Mouse (Mus musculus) E14TG2a.4 (cell line): ENCODE measurements around the gene Trim39.
"Not testable (repeated sequence)": the region's sequence is repeated elsewhere in the genome, so short reads cannot be mapped to it uniquely, and the experiment has no call there.

ENCODE experiments used
- H3K27me3 ChIP-seq: 2 replicates; pipeline ENCODE4 v1.6.1; 2014; ENCODE audit warnings: low read length, control low read depth; ENCODE audit not compliant: insufficient read depth
- H3K36me3 ChIP-seq: 2 replicates; pipeline ENCODE4 v1.6.1; 2014; ENCODE audit warnings: low read length, control low read depth; ENCODE audit not compliant: insufficient read depth
- H3K4me1 ChIP-seq: replicated peaks from 2 replicates; pipeline ENCODE4 v1.6.1; 2014; ENCODE audit warnings: low read depth, low read length, control low read depth
- H3K4me3 ChIP-seq: replicated peaks from 2 replicates; pipeline ENCODE4 v1.5.1; 2014; ENCODE audit warnings: mild to moderate bottlenecking, low read length
- H3K9me3 ChIP-seq: 2 replicates; pipeline ENCODE4 v1.6.1; 2014; ENCODE audit warnings: low read length, control low read depth
- CTCF ChIP-seq: conservative IDR thresholded peaks from 2 replicates; pipeline ENCODE4 v1.5.1; 2014; ENCODE audit warnings: low read length
- NANOG ChIP-seq: IDR thresholded peaks from 2 replicates; pipeline ENCODE4 v1.6.1; 2014; ENCODE audit warnings: borderline replicate concordance, low read length, mixed read lengths
- POU5F1 ChIP-seq: IDR thresholded peaks from 2 replicates; pipeline ENCODE4 v1.6.1; 2014; ENCODE audit warnings: low read length, borderline replicate concordance

The Trim39 gene

DNA sequence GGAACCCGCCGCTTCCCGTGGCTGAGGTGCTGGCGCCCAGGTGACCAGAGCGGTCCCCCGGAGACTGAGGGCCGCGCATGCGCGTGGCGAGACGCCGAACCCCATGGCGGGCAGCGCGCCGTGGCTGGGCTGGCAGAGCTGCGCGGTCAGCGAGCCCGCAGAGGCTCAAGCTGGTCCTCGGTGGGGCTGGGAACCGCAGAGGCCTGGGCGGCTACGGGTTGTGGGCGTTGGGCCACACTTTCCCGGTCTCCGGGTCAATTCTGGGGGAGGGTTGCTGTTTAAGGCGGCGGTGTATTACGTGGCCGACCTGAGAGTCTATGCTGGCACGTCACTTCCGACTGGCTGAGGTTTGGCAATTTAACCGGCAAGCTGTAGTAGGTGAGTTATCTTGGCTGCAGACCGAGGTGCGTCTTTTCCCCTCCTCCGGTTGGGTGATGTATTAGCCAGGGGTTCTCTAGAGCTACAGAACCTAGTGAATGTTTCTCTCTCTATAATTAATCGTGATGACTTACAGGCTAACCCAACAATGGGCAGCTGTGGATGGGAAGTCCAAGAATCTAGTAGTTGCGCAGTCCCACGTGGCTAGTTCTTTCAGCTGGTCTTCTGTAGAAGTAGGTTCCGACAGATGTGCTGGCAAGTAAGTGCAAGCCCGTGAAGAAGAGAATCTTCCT lies at the start of gene Trim39:
Trim39 (minus strand) TSS at position 662 of the 671 bp plus-strand sequence.
- peak within 1 kb of the TSS; percentile 97 for H3K4me3 ChIP-seq
- no peaks in the 10 kb centered on the region for H3K27me3 ChIP-seq
- TF ChIP-seq POU5F1 (no peak), CTCF (no peak), NANOG (no peak)
- no peaks in the 10 kb centered on the region for H3K9me3 ChIP-seq
- peaks cover 65% of the 10 kb centered on the region for H3K36me3 ChIP-seq
- peaks cover 36% of the 10 kb centered on the region for H3K4me1 ChIP-seq

DNA sequence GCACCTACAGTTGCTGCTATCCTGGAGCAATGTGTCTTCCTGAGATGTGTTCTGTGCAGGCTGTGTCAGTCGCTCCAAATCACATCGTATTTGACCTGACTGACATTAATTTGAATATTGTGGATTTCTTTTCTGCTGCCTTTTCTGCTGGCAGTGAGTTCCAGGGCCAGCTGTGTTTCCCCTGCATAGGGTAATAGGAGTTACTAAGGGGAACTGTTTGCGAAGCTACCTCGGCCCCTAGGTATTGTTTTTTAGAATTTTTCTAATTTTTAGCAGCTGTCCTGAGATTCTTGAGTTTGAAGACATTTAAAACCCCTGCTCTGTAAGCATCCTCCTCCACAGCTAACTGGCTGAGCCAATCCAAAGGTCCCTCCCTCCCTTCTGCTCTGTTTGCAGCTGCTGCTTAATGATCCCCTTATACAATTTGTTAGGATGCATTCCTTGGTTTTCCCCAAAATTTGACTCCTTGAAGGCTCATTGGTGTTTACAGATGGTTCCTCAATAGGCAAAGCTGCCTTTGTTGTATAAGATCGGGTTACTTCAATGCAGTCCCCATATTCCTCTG lies 43.7 kb upstream of the Trim39 start:
- H3K9me3 ChIP-seq, result no peaks in the 10 kb centered on the region
- H3K27me3 ChIP-seq, result peaks cover 25% of the 10 kb centered on the region
- peaks cover 13% of the 10 kb centered on the region for H3K4me1 ChIP-seq
- TF ChIP-seq POU5F1 (no peak), NANOG (no peak), CTCF (no peak)
- H3K36me3 ChIP-seq, result no peaks in the 10 kb centered on the region
- H3K4me3 ChIP-seq, result peak overlapping the region; percentile 69

DNA sequence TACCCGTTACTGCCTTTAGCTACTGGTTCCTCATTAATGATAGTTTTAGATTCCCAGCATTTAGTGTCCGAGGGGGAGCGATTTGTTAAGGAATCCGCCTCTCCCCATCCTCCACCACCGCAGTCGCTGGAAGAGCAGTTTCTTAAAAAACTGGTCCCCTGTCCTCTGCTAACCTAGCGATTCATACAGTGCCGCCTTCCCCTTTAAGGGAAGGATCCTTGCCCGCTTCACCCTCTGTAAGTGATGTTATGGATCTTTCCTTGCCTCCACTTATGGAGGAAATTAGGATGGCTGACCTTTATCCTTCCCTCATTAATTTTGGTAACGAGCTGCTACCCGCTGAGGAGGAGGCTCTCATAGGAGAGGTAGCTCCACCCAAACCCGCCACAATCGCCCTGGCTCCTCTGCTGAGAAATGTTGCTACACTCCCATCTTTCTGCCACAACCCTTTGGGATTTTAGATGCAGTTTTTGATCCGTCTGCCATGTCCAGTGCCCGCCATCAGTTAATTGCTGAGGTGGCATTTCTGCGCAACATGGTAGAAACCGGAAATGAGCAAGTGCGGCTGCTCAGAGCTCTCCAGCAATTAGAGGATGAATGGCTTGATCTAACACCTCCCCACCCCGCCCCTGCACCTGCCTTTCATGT lies 43.1 kb upstream of the Trim39 start:
- peak overlapping the region; percentile 69 for H3K4me3 ChIP-seq
- peaks cover 13% of the 10 kb centered on the region for H3K4me1 ChIP-seq
- H3K9me3 ChIP-seq, result no peaks in the 10 kb centered on the region
- no peaks in the 10 kb centered on the region for H3K36me3 ChIP-seq
- TF ChIP-seq CTCF, result no peak
- 0 out of 2 replicates have a peak, but pooled peaks have one; percentile 20 for TF ChIP-seq NANOG
- H3K27me3 ChIP-seq, result peaks cover 25% of the 10 kb centered on the region

DNA sequence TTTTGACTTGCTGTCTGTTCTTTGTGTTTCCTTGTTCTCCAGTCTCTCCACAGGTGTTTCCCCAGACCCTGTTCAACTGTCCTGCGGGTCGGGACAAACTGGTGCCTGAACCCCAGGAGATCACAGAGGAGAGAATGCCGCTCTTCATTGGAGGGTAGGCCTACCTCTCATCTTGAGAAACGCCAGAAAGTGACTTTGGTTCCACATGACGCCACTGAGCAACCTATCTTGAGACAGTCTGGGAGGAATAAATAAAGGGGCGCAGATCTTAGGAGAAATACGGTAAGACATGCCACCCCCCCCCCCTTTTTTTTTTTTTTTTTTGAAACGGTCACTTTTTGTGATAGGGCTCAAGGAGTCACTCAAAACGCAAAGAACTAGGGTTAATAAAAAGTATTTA lies 42.5 kb upstream of the Trim39 start:
- Histone ChIP-seq H3K36me3 (no peaks in the 10 kb centered on the region), H3K4me3 (peak overlapping the region; percentile 69), H3K4me1 (peaks cover 13% of the 10 kb centered on the region), H3K9me3 (no peaks in the 10 kb centered on the region), H3K27me3 (peaks cover 25% of the 10 kb centered on the region)
- TF ChIP-seq CTCF (no peak), POU5F1 (no peak), NANOG (no peak)

DNA sequence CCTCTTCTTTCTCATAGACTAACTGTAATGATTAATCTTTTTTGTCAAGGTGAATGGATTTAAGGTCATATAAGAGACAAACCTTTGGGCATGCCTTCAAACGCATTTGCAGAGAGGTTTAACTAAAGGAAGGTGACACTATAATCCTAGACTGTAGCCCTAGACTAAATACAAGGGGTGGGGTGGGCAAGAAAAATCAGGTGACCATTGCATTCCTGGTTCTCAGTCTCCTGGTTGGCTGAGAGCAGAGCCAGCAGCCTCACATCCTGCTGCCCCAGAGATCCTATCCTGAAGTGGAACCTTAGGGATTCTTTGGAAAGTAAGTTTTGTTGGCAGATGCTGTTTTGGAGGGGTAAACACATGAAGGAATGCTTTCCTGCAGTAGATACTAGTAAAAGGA lies 37.2 kb upstream of the Trim39 start:
- H3K27me3 ChIP-seq, result no peaks in the 10 kb centered on the region
- no peaks in the 10 kb centered on the region for H3K9me3 ChIP-seq
- H3K36me3 ChIP-seq, result no peaks in the 10 kb centered on the region
- no peak overlapping the region for H3K4me3 ChIP-seq
- H3K4me1 ChIP-seq, result no peaks in the 10 kb centered on the region
- no peak for TF ChIP-seq CTCF
- no peak for TF ChIP-seq NANOG
- no peak for TF ChIP-seq POU5F1

DNA sequence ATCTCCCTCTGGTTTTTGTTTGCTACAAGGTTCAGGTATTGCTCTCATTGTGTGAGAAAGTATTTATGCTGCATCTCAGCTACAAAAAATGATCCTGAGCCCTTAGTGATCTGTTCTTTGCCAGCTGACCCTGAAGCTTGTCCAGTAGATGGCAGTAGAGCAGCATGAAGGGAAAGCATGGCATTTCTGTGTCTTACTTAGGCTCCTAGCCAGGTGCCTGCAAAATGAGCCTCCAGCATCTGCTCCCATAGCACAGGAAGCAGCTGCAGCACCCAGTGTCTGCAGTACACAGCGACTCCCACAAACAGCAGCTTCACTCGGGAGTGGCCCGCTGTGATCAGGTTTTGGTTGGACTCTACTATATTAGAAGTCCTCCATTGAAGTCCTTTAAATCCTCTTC lies 36.8 kb upstream of the Trim39 start:
- H3K9me3 ChIP-seq, H3K36me3 ChIP-seq, H3K27me3 ChIP-seq, H3K4me1 ChIP-seq, H3K4me3 ChIP-seq: not testable (repeated sequence)

DNA sequence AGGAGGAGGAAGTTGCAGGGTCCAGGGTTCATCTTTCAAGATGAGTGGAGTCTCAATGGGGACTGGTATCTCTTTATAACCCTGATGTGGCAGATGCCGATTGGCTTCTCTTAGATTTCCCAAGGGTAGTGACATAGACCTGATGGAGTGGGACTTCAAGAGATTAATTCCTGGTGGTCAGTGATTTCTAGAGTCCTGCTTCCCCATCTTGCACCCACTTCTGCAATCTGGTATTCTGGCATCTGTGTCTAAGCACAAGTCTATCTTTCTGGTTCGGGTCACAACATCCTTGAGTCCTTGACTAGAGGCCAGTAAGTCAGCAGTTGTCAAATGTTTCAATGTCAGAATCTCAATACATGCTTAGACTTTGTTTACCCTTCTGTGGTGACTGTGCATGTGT lies 14.3 kb upstream of the Trim39 start, which contains the start of gene H2-M10.2:
H2-M10.2 (minus strand) TSS at position 101 of the 400 bp plus-strand sequence.
- Histone ChIP-seq H3K36me3 (peaks cover 8% of the 10 kb centered on the region), H3K4me1 (no peaks in the 10 kb centered on the region), H3K4me3 (no peak within 1 kb of the TSS), H3K9me3 (peaks cover 6% of the 10 kb centered on the region; the same call in 1 of the 2 replicates), H3K27me3 (no peaks in the 10 kb centered on the region)
- TF ChIP-seq NANOG (no peak), POU5F1 (no peak), CTCF (no peak)

DNA sequence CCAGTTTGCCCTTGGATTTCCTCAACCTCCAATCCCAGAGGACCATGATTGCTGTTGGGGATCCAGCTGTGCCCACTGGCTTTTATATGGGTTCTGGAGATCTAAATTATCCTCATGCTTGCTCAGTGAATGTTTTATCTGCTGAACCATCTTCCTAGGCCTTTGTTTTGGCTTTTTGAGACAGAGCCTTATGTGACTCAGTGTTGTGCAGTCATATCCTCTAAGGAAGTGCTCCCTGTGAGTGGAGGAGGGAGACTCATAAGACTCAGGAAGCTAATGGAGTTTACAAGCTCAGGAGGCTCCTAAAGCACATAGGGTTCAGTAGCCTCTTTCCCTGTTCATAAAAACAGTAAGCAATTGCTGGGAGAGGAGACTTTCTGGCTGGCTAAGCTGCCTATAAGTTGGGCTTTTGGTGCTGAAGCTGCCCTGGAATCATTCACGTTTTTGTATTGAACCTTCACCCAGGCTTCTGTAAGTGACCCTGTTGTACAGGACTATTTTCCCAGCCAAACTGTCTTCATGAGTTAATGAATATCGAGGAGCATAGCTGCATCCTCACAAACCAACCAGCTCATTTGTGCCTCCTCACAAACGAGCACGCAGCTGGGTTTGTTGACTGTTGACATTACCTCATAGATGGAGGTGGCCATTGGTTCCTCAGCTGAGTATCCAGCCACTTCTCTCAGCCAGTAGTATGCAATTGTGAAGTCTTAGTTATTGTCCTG lies 9.6 kb upstream of the Trim39 start:
- Histone ChIP-seq H3K9me3 (peaks cover 6% of the 10 kb centered on the region; the same call in 1 of the 2 replicates), H3K36me3 (peaks cover 43% of the 10 kb centered on the region), H3K4me1 (0 out of 2 replicates have a peak, but pooled peaks cover 2% of the 10 kb centered on the region), H3K27me3 (no peaks in the 10 kb centered on the region), H3K4me3 (no peak overlapping the region)
- TF ChIP-seq CTCF, result no peak
- TF ChIP-seq POU5F1, result no peak
- TF ChIP-seq NANOG, result no peak

DNA sequence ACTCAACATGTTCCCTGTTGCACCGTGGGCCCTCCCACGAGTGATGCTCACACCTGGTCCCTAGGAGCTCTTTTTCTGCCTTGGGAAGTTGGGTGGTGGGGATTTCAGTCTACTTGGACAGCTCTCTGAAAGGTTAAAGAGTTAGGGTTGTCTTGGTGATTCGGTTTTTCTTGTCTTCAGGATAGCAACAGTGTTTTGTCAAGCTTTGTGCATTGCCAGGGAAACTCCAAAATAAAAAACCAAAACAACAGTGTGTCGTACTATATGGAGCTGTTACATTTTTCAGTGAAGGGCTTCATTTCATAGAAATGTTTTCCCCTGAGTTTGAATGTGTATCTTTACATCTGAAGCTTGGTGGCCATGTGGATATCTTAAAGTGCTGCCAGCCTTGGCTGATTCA lies 2.7 kb upstream of the Trim39 start:
- Histone ChIP-seq H3K27me3 (no peaks in the 10 kb centered on the region), H3K9me3 (no peaks in the 10 kb centered on the region), H3K4me1 (peaks cover 37% of the 10 kb centered on the region), H3K36me3 (peaks cover 63% of the 10 kb centered on the region), H3K4me3 (no peak overlapping the region)
- TF ChIP-seq NANOG, result no peak
- TF ChIP-seq CTCF, result no peak
- no peak for TF ChIP-seq POU5F1
